Mouse (Mus musculus) intestine, embryonic 15.5 days (tissue): ENCODE measurements at regions not wholly inside any gene's neighbourhood (a gene's known extent, or its start where the extent isn't known, plus 50 kb on each side); places are given as distances from the start of the nearest gene placed in this dataset.

Source experiments
- ATAC-seq: fragments of 200-750 bp; cut with Nextera tagmentation; 2 replicates; pipeline ENCODE4 v1.8.0; 2017; ENCODE audit warnings: moderate TSS enrichment, moderate library complexity
- H3K27ac ChIP-seq: fragments of 300-500 bp; sonication (generic); 2 replicates; pipeline ENCODE4 v1.5.1; 2015; ENCODE audit warnings: mild to moderate bottlenecking, inconsistent platforms
- H3K27me3 ChIP-seq: fragments of 300-500 bp; sonication (generic); replicated peaks from 2 replicates; pipeline ENCODE4 v1.6.1; 2015; ENCODE audit warnings: inconsistent platforms
- H3K36me3 ChIP-seq: fragments of 300-500 bp; sonication (generic); 2 replicates; pipeline ENCODE4 v1.6.1; 2015; ENCODE audit warnings: inconsistent platforms
- H3K4me1 ChIP-seq: fragments of 300-500 bp; sonication (generic); replicated peaks from 2 replicates; pipeline ENCODE4 v1.6.1; 2015; ENCODE audit warnings: inconsistent platforms
- H3K4me2 ChIP-seq: fragments of 300-500 bp; sonication (generic); replicated peaks from 2 replicates; pipeline ENCODE4 v1.6.1; 2015; ENCODE audit warnings: mild to moderate bottlenecking, inconsistent platforms
- H3K4me3 ChIP-seq: fragments of 300-500 bp; sonication (generic); replicated peaks from 2 replicates; pipeline ENCODE4 v1.5.1; 2015; ENCODE audit warnings: inconsistent platforms
- H3K9ac ChIP-seq: fragments of 300-500 bp; sonication (generic); 2 replicates; pipeline ENCODE4 v1.6.1; 2015; ENCODE audit warnings: inconsistent platforms
- H3K9me3 ChIP-seq: fragments of 300-500 bp; sonication (generic); 2 replicates; pipeline ENCODE4 v1.6.1; 2016; ENCODE audit warnings: inconsistent platforms
- WGBS: fragments of 180-500 bp; shearing (Covaris S2); methylation state at CpG from one replicate; pipeline ENCODE4 v1.1.7; 2015; 5-methylcytosine and 5-hydroxymethylcytosine counted together

GRCm38 (mm10) chr15:38569011-38569640 lies 1143.8 kb downstream of the 4930447A16Rik start:
- ATAC-seq = 0 out of 2 replicates have a peak, but pooled peaks have one; percentile 3
- no peaks in the 10 kb centered on the region for H3K27me3 ChIP-seq
- H3K9ac ChIP-seq = no peak overlapping the region
- no peak overlapping the region for H3K4me2 ChIP-seq
- H3K27ac ChIP-seq = no peak overlapping the region
- 0 out of 2 replicates have a peak, but pooled peaks cover 10% of the 10 kb centered on the region for H3K4me1 ChIP-seq
- H3K36me3 ChIP-seq = no peaks in the 10 kb centered on the region
- 75% methylated on average over 10 of the region's 10 CpGs for WGBS
- no peak overlapping the region for H3K4me3 ChIP-seq
- no peaks in the 10 kb centered on the region for H3K9me3 ChIP-seq

- 81% methylated on average over 8 of the region's 8 CpGs for WGBS
Observed at GRCm38 (mm10) chr15:38570144-38570543, 1144.8 kb downstream of the 4930447A16Rik start.

GRCm38 (mm10) chr15:38570735-38571134 lies 1145.4 kb downstream of the 4930447A16Rik start:
- Histone ChIP-seq H3K4me1 (0 out of 2 replicates have a peak, but pooled peaks cover 10% of the 10 kb centered on the region), H3K9me3 (no peaks in the 10 kb centered on the region), H3K4me3 (no peak overlapping the region), H3K9ac (no peak overlapping the region), H3K4me2 (no peak overlapping the region), H3K27me3 (no peaks in the 10 kb centered on the region), H3K36me3 (no peaks in the 10 kb centered on the region), H3K27ac (no peak overlapping the region)
- ATAC-seq = no peak
- 50% methylated on average over 8 of the region's 8 CpGs for WGBS

More at GRCm38 (mm10) chr15:38570144-38570543, 1144.8 kb downstream of the 4930447A16Rik start:
- Histone ChIP-seq H3K4me2 (no peak overlapping the region), H3K4me1 (0 out of 2 replicates have a peak, but pooled peaks cover 10% of the 10 kb centered on the region), H3K9ac (no peak overlapping the region), H3K4me3 (no peak overlapping the region), H3K9me3 (no peaks in the 10 kb centered on the region), H3K27me3 (no peaks in the 10 kb centered on the region), H3K27ac (no peak overlapping the region), H3K36me3 (no peaks in the 10 kb centered on the region)
- ATAC-seq = no peak

GRCm38 (mm10) chr15:38572652-38573051 lies 1147.3 kb downstream of the 4930447A16Rik start:
- Histone ChIP-seq H3K4me2 (no peak overlapping the region), H3K9me3 (no peaks in the 10 kb centered on the region), H3K36me3 (no peaks in the 10 kb centered on the region), H3K9ac (no peak overlapping the region), H3K27ac (no peak overlapping the region), H3K4me3 (no peak overlapping the region), H3K4me1 (0 out of 2 replicates have a peak, but pooled peaks cover 10% of the 10 kb centered on the region), H3K27me3 (no peaks in the 10 kb centered on the region)
- WGBS = 83% methylated on average over 4 of the region's 4 CpGs
- ATAC-seq = no peak

- 83% methylated on average over 8 of the region's 8 CpGs for WGBS
- Histone ChIP-seq H3K4me2 (no peak overlapping the region), H3K9me3 (no peaks in the 10 kb centered on the region), H3K36me3 (no peaks in the 10 kb centered on the region), H3K9ac (no peak overlapping the region), H3K27me3 (no peaks in the 10 kb centered on the region), H3K27ac (no peak overlapping the region), H3K4me1 (0 out of 2 replicates have a peak, but pooled peaks cover 5% of the 10 kb centered on the region), H3K4me3 (no peak overlapping the region)
- no peak for ATAC-seq
Observed at GRCm38 (mm10) chr15:38574447-38574846, 1149.1 kb downstream of the 4930447A16Rik start.

GRCm38 (mm10) chr15:38575254-38575653 lies 1149.9 kb downstream of the 4930447A16Rik start:
- no peaks in the 10 kb centered on the region for H3K27me3 ChIP-seq
- H3K4me3 ChIP-seq = no peak overlapping the region
- 0 out of 2 replicates have a peak, but pooled peaks cover 5% of the 10 kb centered on the region for H3K4me1 ChIP-seq
- no peaks in the 10 kb centered on the region for H3K9me3 ChIP-seq
- ATAC-seq = no peak
- H3K27ac ChIP-seq = no peak overlapping the region
- H3K9ac ChIP-seq = no peak overlapping the region
- no peaks in the 10 kb centered on the region for H3K36me3 ChIP-seq
- no peak overlapping the region for H3K4me2 ChIP-seq
- WGBS = 84% methylated on average over 4 of the region's 4 CpGs

- ATAC-seq = no peak
- Histone ChIP-seq H3K27me3 (no peaks in the 10 kb centered on the region), H3K9me3 (no peaks in the 10 kb centered on the region), H3K9ac (no peak overlapping the region), H3K4me3 (no peak overlapping the region), H3K36me3 (no peaks in the 10 kb centered on the region), H3K4me1 (no peaks in the 10 kb centered on the region), H3K27ac (no peak overlapping the region), H3K4me2 (no peak overlapping the region)
- WGBS = 92% methylated on average over 4 of the region's 4 CpGs
Observed at GRCm38 (mm10) chr15:38577691-38578090, 1152.3 kb downstream of the 4930447A16Rik start.

- no peak overlapping the region for H3K27ac ChIP-seq
- no peaks in the 10 kb centered on the region for H3K36me3 ChIP-seq
- H3K27me3 ChIP-seq = no peaks in the 10 kb centered on the region
- H3K9ac ChIP-seq = no peak overlapping the region
- no peak for ATAC-seq
- no peaks in the 10 kb centered on the region for H3K9me3 ChIP-seq
- H3K4me1 ChIP-seq = no peaks in the 10 kb centered on the region
- no peak overlapping the region for H3K4me3 ChIP-seq
- no peak overlapping the region for H3K4me2 ChIP-seq
- WGBS = 83% methylated on average over 4 of the region's 4 CpGs
Observed at GRCm38 (mm10) chr15:38579481-38579880, 1154.1 kb downstream of the 4930447A16Rik start.

GRCm38 (mm10) chr15:38583500-38583899 lies 1158.1 kb downstream of the 4930447A16Rik start:
- WGBS = 63% methylated on average over 5 of the region's 5 CpGs

GRCm38 (mm10) chr15:38584425-38584824 lies 1159.1 kb downstream of the 4930447A16Rik start:
- Histone ChIP-seq H3K9me3 (no peaks in the 10 kb centered on the region), H3K9ac (no peak overlapping the region), H3K4me1 (no peaks in the 10 kb centered on the region), H3K4me3 (no peak overlapping the region), H3K27ac (no peak overlapping the region), H3K36me3 (no peaks in the 10 kb centered on the region), H3K4me2 (no peak overlapping the region), H3K27me3 (no peaks in the 10 kb centered on the region)
- no peak for ATAC-seq
- 70% methylated on average over 6 of the region's 6 CpGs for WGBS

More at GRCm38 (mm10) chr15:38583500-38583899, 1158.1 kb downstream of the 4930447A16Rik start:
- no peaks in the 10 kb centered on the region for H3K9me3 ChIP-seq
- no peaks in the 10 kb centered on the region for H3K4me1 ChIP-seq
- H3K4me3 ChIP-seq = no peak overlapping the region
- no peaks in the 10 kb centered on the region for H3K36me3 ChIP-seq
- no peak overlapping the region for H3K27ac ChIP-seq
- no peak for ATAC-seq
- no peak overlapping the region for H3K9ac ChIP-seq
- no peak overlapping the region for H3K4me2 ChIP-seq
- H3K27me3 ChIP-seq = no peaks in the 10 kb centered on the region

- no peak overlapping the region for H3K4me3 ChIP-seq
- no peak overlapping the region for H3K9ac ChIP-seq
- no peak overlapping the region for H3K27ac ChIP-seq
- no peak overlapping the region for H3K4me2 ChIP-seq
- no peaks in the 10 kb centered on the region for H3K9me3 ChIP-seq
- no peaks in the 10 kb centered on the region for H3K4me1 ChIP-seq
- no peak for ATAC-seq
- 77% methylated on average over 4 of the region's 4 CpGs for WGBS
- H3K36me3 ChIP-seq = no peaks in the 10 kb centered on the region
- no peaks in the 10 kb centered on the region for H3K27me3 ChIP-seq
Observed at GRCm38 (mm10) chr15:38585610-38586009, 1160.3 kb downstream of the 4930447A16Rik start.

GRCm38 (mm10) chr15:38586594-38586993 lies 1161.2 kb downstream of the 4930447A16Rik start:
- Histone ChIP-seq H3K27ac (no peak overlapping the region), H3K4me2 (no peak overlapping the region), H3K36me3 (no peaks in the 10 kb centered on the region), H3K4me3 (no peak overlapping the region), H3K27me3 (no peaks in the 10 kb centered on the region), H3K9me3 (no peaks in the 10 kb centered on the region), H3K4me1 (no peaks in the 10 kb centered on the region), H3K9ac (no peak overlapping the region)
- WGBS = 73% methylated on average over 10 of the region's 10 CpGs
- no peak for ATAC-seq

GRCm38 (mm10) chr15:38588268-38588667 lies 1162.9 kb downstream of the 4930447A16Rik start:
- no peak overlapping the region for H3K4me2 ChIP-seq
- H3K4me3 ChIP-seq = no peak overlapping the region
- no peak overlapping the region for H3K27ac ChIP-seq
- H3K36me3 ChIP-seq = no peaks in the 10 kb centered on the region
- H3K4me1 ChIP-seq = no peaks in the 10 kb centered on the region
- H3K9me3 ChIP-seq = no peaks in the 10 kb centered on the region
- no peaks in the 10 kb centered on the region for H3K27me3 ChIP-seq
- no peak for ATAC-seq
- 52% methylated on average over 5 of the region's 5 CpGs for WGBS
- H3K9ac ChIP-seq = no peak overlapping the region
